Mouse (Mus musculus): Measurements from ENCODE around the gene Cs.

Cs gene

GRCm38 (mm10) chr10:128411211-128412054 lies 73.9 kb downstream of the Cs start, which contains the start of the genes Nabp2 and Rnf41:
Gene Nabp2, minus strand, starts transcription at chr10:128411492.
Gene Rnf41, plus strand, starts transcription at chr10:128411657.
- Histone ChIP-seq H3K4me3 (replicated peaks; ENCODE audit: low read length) (peak within 1 kb of the TSS; percentile 95), H3K27me3 (ENCODE audit: insufficient read depth, low read length) (no peaks in the 10 kb centered on the region), H3K36me3 (ENCODE audit: insufficient read depth, low read length) (peaks cover 53% of the 10 kb centered on the region), H3K9me3 (ENCODE audit: low read length) (no peaks in the 10 kb centered on the region), H3K4me1 (replicated peaks; ENCODE audit: low read depth, low read length) (peaks cover 61% of the 10 kb centered on the region)
- TF ChIP-seq NANOG (IDR thresholded peaks at IDR 0.05; ENCODE audit: borderline replicate concordance, low read length) (no peak), POU5F1 (IDR thresholded peaks at IDR 0.05; ENCODE audit: borderline replicate concordance, low read length) (no peak), CTCF (conservative IDR thresholded peaks at IDR 0.05; ENCODE audit: low read length) (no peak)

GRCm38 (mm10) chr10:128412055-128412381 lies 74.5 kb downstream of the Cs start:
- Histone ChIP-seq H3K4me1 (replicated peaks; ENCODE audit: low read depth, low read length) (peaks cover 65% of the 10 kb centered on the region), H3K4me3 (replicated peaks; ENCODE audit: low read length) (peak overlapping the region; percentile 95), H3K36me3 (ENCODE audit: insufficient read depth, low read length) (peaks cover 53% of the 10 kb centered on the region), H3K27me3 (ENCODE audit: insufficient read depth, low read length) (no peaks in the 10 kb centered on the region), H3K9me3 (ENCODE audit: low read length) (no peaks in the 10 kb centered on the region)
- TF ChIP-seq POU5F1 (IDR thresholded peaks at IDR 0.05; ENCODE audit: borderline replicate concordance, low read length) (no peak), CTCF (conservative IDR thresholded peaks at IDR 0.05; ENCODE audit: low read length) (no peak), NANOG (IDR thresholded peaks at IDR 0.05; ENCODE audit: borderline replicate concordance, low read length) (no peak)
